Mouse (Mus musculus) regulatory T cell (primary cell): ENCODE results near the gene Msh6.
"Not testable (repeated sequence)": the region's sequence is repeated elsewhere in the genome, so short reads cannot be mapped to it uniquely, and the experiment has no call there.

ENCODE experiments used
- in situ Hi-C: fragments of 300-600 bp; cut with MboI, MseI; formaldehyde crosslinking; loops from one replicate; pipeline ENCODE4 v1.15.1; 2025; ENCODE audit warnings: high pct_unique_total_duplicates

Gene Msh6

DNA sequence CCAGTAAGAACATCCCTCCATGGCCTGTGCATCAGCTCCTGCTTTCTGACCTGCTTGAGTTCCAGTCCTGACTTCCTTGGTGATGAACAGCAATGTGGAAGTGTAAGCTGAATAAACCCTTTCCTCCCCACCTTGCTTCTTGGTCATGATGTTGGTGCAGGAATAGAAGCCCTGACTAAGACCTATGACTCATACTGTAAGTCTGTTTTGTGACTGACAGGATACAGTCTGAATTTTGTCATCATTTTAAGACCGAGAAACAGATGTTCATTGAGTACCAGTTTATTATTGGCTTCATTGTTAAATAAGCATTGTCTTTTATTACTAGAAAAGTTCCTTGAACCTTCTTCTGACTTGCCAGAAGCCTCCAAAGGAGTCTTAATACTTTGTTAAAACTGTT, 4.8 kb downstream of the Msh6 start:
- in situ Hi-C loops, result not testable (repeated sequence)

DNA sequence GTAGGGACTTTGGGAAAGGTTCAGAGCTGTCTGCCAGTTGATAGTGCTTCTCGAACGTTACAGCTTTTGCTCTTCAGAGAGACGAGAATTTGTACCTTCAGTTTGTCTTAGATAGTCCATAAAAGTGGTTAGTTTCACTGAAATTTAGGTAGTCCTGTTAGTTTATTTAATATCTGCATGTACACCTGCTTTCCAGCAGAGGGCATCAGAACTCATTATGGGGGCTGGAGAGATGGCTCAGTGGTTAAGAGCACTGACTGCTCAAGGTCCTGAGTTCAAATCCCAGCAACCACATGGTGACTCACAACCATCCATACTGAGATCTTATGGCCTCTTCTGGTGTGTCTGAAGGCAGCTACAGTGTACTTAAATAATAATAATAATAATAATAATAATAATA, 7.2 kb downstream of the Msh6 start:
- in situ Hi-C loops, result no loop called here

DNA sequence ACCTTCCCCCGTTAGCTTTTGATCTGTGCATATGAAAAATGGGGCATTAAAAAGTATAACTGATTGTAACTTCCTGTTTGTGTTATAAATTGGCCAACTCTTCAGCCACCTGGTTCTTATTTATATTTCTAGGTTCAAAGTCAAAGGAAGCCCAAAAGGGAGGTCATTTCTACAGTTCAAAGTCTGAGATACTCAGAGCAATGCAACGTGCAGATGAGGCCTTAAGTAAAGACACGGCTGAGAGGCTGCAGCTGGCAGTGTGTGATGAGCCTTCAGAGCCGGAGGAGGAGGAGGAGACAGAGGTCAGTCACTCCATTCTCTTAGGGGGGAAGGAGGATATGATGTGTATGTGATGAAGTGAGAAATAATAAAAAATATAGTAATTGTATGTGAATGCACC, 8.5 kb downstream of the Msh6 start:
- in situ Hi-C loops, result no loop called here

DNA sequence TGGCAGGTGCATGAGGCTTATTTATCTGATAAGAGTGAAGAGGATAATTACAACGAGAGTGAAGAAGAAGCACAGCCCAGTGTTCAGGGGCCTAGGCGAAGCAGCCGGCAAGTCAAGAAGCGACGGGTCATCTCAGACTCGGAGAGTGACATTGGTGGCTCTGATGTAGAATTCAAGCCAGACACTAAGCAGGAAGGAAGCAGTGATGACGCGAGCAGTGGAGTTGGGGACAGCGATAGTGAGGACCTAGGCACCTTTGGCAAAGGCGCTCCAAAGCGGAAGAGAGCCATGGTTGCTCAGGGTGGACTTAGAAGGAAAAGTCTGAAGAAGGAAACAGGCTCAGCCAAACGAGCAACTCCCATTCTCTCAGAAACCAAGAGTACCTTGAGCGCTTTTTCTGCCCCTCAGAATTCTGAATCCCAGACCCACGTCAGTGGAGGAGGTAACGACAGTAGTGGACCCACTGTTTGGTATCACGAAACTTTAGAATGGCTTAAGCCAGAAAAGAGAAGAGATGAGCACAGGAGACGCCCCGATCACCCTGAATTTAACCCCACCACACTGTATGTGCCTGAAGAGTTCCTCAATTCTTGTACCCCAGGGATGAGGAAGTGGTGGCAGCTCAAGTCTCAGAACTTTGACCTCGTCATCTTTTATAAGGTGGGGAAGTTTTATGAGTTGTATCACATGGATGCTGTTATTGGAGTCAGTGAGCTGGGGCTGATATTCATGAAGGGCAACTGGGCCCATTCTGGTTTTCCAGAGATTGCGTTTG, 9.8 kb downstream of the Msh6 start:
- in situ Hi-C loops, result loop anchor here (5.0 kb wide), 1 partner anchor 58 kb away; no protein-coding TSS in a partner anchor

- in situ Hi-C loops, result loop anchor here (5.0 kb wide), 1 partner anchor 56 kb away; no protein-coding TSS in a partner anchor
Observed at GRCm38 (mm10) chr17:87985916-87986315, 11.1 kb downstream of the Msh6 start.

- in situ Hi-C loops, result loop anchor here (5.0 kb wide), 1 partner anchor 55 kb away; no protein-coding TSS in a partner anchor
Observed at GRCm38 (mm10) chr17:87987507-87987906, 12.6 kb downstream of the Msh6 start.

- in situ Hi-C loops, result no loop called here
Observed at GRCm38 (mm10) chr17:87992154-87992553, 17.3 kb downstream of the Msh6 start.

GRCm38 (mm10) chr17:87993338-87993737, 18.5 kb downstream of the Msh6 start:
- in situ Hi-C loops, result no loop called here

GRCm38 (mm10) chr17:87997808-87998207, 22.9 kb downstream of the Msh6 start:
- in situ Hi-C loops, result no loop called here

GRCm38 (mm10) chr17:88004892-88005291, 30.0 kb downstream of the Msh6 start:
- in situ Hi-C loops, result no loop called here

- in situ Hi-C loops, result no loop called here
Observed at GRCm38 (mm10) chr17:88006956-88007355, 32.1 kb downstream of the Msh6 start.

DNA sequence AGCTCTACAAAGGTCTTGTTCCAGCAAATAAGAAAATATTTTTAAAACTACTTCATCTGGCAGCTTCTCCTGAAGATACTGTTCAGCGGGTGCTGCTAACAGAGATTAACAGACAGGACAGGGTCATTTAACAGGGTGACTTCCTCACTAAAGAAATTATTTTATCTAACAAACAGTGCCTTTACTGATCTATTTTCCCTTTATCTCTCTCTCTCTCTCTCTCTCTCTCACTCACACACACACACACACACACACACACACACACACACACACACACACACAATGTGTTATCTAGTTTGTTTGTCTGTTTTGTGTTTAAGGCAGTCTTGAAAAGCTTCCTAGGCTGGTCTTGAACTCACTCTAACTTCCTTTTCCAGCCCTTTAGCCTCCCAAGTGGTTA, 39.6 kb downstream of the Msh6 start:
- in situ Hi-C loops, result no loop called here

- in situ Hi-C loops, result not testable (repeated sequence)
Observed at GRCm38 (mm10) chr17:88016027-88016426, 41.2 kb downstream of the Msh6 start.

DNA sequence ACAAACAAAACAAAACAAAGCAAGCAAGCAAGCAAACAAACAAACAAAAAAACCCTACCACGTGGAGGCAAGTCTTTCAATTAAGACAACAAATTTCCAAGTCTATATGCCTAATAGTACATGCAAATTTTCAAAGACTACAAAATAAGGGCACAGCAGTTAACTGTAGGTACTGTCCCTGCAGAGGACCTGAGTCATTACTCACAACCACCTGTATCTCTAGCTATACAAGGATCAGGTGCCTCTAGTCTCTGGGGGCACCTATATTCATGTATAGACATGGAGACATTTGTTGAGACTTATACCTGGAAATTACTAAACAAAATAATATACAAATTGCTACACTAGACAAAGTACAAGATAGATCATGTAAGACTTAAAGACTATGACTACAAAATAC, 49.1 kb downstream of the Msh6 start:
- in situ Hi-C loops, result loop anchor here (5.0 kb wide), 1 partner anchor 228 kb away; no protein-coding TSS in a partner anchor

DNA sequence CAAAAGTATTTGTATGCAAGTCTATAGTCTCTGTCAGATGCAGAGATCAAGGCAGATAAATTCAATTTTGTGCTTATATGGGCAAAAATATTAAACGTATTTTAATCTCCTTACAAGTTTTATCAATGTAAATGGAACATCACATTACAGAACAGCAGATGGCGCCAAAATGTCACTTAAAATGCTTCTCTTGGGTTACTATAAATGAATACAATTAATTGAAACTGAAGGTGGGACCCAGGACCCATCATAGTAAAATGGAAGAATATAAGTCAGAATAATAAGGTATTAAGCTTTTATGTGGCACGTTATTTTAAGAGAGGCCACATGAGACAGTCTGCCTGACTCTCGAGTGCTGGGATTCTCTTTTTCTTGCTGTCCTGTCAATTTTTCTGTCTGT, 50.4 kb downstream of the Msh6 start:
- in situ Hi-C loops, result loop anchor here (5.0 kb wide), 1 partner anchor 87 kb away; no protein-coding TSS in a partner anchor

DNA sequence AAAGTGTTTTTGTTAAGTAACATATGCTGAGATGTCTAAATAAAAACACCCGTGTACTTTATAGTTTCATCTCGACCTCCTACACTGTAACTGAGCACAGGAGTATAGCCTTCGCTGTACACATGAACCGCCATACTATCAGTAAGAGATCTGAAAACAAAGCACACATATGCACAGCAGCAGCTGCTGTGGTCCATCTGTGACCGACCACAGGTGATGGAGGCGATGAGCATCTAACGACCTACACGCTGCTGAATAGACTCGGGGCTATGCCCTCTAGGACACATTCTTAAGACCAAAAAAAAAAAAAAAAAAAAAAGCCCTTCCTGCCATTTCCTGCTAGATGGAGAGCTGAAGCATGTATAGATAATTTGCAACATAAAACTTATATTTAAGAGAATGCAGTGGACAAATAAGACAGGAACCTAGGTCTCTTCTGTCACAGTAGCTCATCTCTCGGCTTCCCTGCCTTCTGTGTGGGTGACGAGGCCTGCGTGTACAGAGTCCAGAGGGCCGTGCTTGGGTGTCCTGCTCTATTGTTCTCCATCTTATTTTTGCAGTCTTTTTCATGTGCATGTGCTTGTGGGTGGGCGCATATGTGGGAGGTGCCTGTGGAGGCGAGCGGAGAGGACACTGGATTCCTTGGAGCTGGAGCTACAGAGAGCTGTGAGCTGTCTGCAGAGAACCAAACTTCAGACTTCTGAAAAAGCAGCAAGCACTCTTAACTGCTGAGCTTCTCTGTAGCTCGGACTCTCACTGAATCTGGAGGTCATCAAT, 54.5 kb downstream of the Msh6 start:
- in situ Hi-C loops, result loop anchor here (5.0 kb wide), 1 partner anchor 83 kb away; no protein-coding TSS in a partner anchor

GRCm38 (mm10) chr17:88031755-88032154, 56.9 kb downstream of the Msh6 start:
- in situ Hi-C loops, result loop anchor here (5.0 kb wide), 1 partner anchor 481 kb away; no protein-coding TSS in a partner anchor

DNA sequence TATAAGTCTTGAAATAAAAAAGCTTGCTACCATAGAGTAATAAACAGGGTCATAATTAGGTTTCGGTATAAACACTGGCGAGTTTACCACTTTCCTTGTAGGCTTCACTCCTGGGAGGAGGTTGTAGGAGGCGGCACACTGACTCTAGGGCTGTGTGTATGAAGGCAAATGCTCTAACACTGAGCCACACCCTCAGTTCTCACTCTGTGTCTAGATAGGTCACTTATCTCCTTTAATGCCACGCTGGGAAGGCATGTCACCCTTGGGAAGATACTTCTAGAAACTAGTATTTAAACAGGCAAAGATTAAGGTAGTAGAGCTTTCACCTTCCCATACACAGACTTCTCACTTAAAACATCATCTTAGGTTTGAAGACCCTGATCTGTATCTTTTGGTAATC, 59.6 kb downstream of the Msh6 start:
- in situ Hi-C loops, result loop anchor here (5.0 kb wide), 1 partner anchor 478 kb away; no protein-coding TSS in a partner anchor
